Mouse (Mus musculus): Measurements from ENCODE around the gene Ankrd1. TPM values are rescaled to one million over a fixed set of nuclear protein-coding genes. Genes with fewer than 3 reads are reported as not detected.

Gene Ankrd1
- 3.4 and 5.1 TPM in 2 replicates for polyA plus RNA-seq (2015; fragmentation: Nextera tagmentation; extraction: Ambion mirVana)

- H3K27me3 ChIP-seq: no peaks in the 10 kb centered on the region
- peak; percentile 44; the same call in 1 of the 2 replicates for ATAC-seq (ENCODE audit: insufficient number of reproducible peaks, low FRiP score, low TSS enrichment, low read depth)
- peaks cover 3% of the 10 kb centered on the region; the same call in 1 of the 2 replicates for H3K4me1 ChIP-seq
- no peak within 1 kb of the TSS for H3K4me3 ChIP-seq
- 69% methylated on average over 14 of the region's 14 CpGs for WGBS
- H3K9ac ChIP-seq: no peak within 1 kb of the TSS
- H3K9me3 ChIP-seq: no peaks in the 10 kb centered on the region
- H3K36me3 ChIP-seq: no peaks in the 10 kb centered on the region
- no peak within 1 kb of the TSS for H3K4me2 ChIP-seq
- no peak within 1 kb of the TSS for H3K27ac ChIP-seq
Measured at GRCm38 (mm10) chr19:36119783-36120471, at the start of gene Ankrd1. TSS of gene Ankrd1 (minus strand) at chr19:36120099.

GRCm38 (mm10) chr19:36169101-36169500 is 49.2 kb upstream of the Ankrd1 start:
- no peak for ATAC-seq (ENCODE audit: insufficient number of reproducible peaks, low FRiP score, low TSS enrichment, low read depth)
- no peaks in the 10 kb centered on the region for H3K4me1 ChIP-seq
- no peaks in the 10 kb centered on the region for H3K36me3 ChIP-seq
- no peak overlapping the region for H3K4me2 ChIP-seq
- no peak overlapping the region for H3K9ac ChIP-seq
- H3K9me3 ChIP-seq: no peaks in the 10 kb centered on the region
- 80% methylated on average over 2 of the region's 2 CpGs for WGBS
- H3K27ac ChIP-seq: no peak overlapping the region
- no peaks in the 10 kb centered on the region for H3K27me3 ChIP-seq
- no peak overlapping the region for H3K4me3 ChIP-seq

GRCm38 (mm10) chr19:36168121-36168520 is 48.2 kb upstream of the Ankrd1 start:
- Histone ChIP-seq H3K9me3 (no peaks in the 10 kb centered on the region), H3K36me3 (no peaks in the 10 kb centered on the region), H3K4me3 (no peak overlapping the region), H3K9ac (no peak overlapping the region), H3K27me3 (no peaks in the 10 kb centered on the region), H3K4me2 (no peak overlapping the region), H3K4me1 (no peaks in the 10 kb centered on the region), H3K27ac (no peak overlapping the region)
- WGBS: 63% methylated on average over 4 of the region's 4 CpGs
- ATAC-seq (ENCODE audit: insufficient number of reproducible peaks, low FRiP score, low TSS enrichment, low read depth): no peak

- H3K9ac ChIP-seq: no peak overlapping the region
- no peaks in the 10 kb centered on the region for H3K4me1 ChIP-seq
- H3K4me2 ChIP-seq: no peak overlapping the region
- WGBS: 70% methylated on average over 6 of the region's 6 CpGs
- no peaks in the 10 kb centered on the region for H3K36me3 ChIP-seq
- no peaks in the 10 kb centered on the region for H3K9me3 ChIP-seq
- ATAC-seq (ENCODE audit: insufficient number of reproducible peaks, low FRiP score, low TSS enrichment, low read depth): no peak
- H3K27ac ChIP-seq: no peak overlapping the region
- no peak overlapping the region for H3K4me3 ChIP-seq
- no peaks in the 10 kb centered on the region for H3K27me3 ChIP-seq
Measured at GRCm38 (mm10) chr19:36167291-36167896, 47.5 kb upstream of the Ankrd1 start.

GRCm38 (mm10) chr19:36166401-36167160 is 46.7 kb upstream of the Ankrd1 start:
- H3K4me1 ChIP-seq: no peaks in the 10 kb centered on the region
- H3K27ac ChIP-seq: no peak overlapping the region
- no peaks in the 10 kb centered on the region for H3K9me3 ChIP-seq
- no peak overlapping the region for H3K4me3 ChIP-seq
- H3K9ac ChIP-seq: no peak overlapping the region
- no peaks in the 10 kb centered on the region for H3K36me3 ChIP-seq
- 84% methylated on average over 6 of the region's 6 CpGs for WGBS
- no peak for ATAC-seq (ENCODE audit: insufficient number of reproducible peaks, low FRiP score, low TSS enrichment, low read depth)
- H3K27me3 ChIP-seq: no peaks in the 10 kb centered on the region
- no peak overlapping the region for H3K4me2 ChIP-seq

GRCm38 (mm10) chr19:36165351-36165750 is 45.5 kb upstream of the Ankrd1 start:
- Histone ChIP-seq H3K4me2 (no peak overlapping the region), H3K4me3 (no peak overlapping the region), H3K9me3 (no peaks in the 10 kb centered on the region), H3K36me3 (no peaks in the 10 kb centered on the region), H3K27ac (no peak overlapping the region), H3K9ac (no peak overlapping the region), H3K27me3 (no peaks in the 10 kb centered on the region), H3K4me1 (no peaks in the 10 kb centered on the region)
- WGBS: 33% methylated on average over 4 of the region's 4 CpGs
- no peak for ATAC-seq (ENCODE audit: insufficient number of reproducible peaks, low FRiP score, low TSS enrichment, low read depth)

- 67% methylated on average over 4 of the region's 4 CpGs for WGBS
- H3K36me3 ChIP-seq: no peaks in the 10 kb centered on the region
- H3K4me3 ChIP-seq: no peak overlapping the region
- no peak overlapping the region for H3K4me2 ChIP-seq
- no peaks in the 10 kb centered on the region for H3K9me3 ChIP-seq
- no peak overlapping the region for H3K27ac ChIP-seq
- H3K9ac ChIP-seq: no peak overlapping the region
- no peaks in the 10 kb centered on the region for H3K4me1 ChIP-seq
- no peaks in the 10 kb centered on the region for H3K27me3 ChIP-seq
- ATAC-seq (ENCODE audit: insufficient number of reproducible peaks, low FRiP score, low TSS enrichment, low read depth): no peak
Measured at GRCm38 (mm10) chr19:36150241-36151007, 30.5 kb upstream of the Ankrd1 start.

GRCm38 (mm10) chr19:36148578-36148977 is 28.7 kb upstream of the Ankrd1 start:
- Histone ChIP-seq H3K27ac (no peak overlapping the region), H3K9me3 (no peaks in the 10 kb centered on the region), H3K9ac (no peak overlapping the region), H3K27me3 (no peaks in the 10 kb centered on the region), H3K4me1 (no peaks in the 10 kb centered on the region), H3K4me2 (no peak overlapping the region), H3K4me3 (no peak overlapping the region), H3K36me3 (no peaks in the 10 kb centered on the region)
- ATAC-seq (ENCODE audit: insufficient number of reproducible peaks, low FRiP score, low TSS enrichment, low read depth): 0 out of 2 replicates have a peak, but pooled peaks have one; percentile 61
- whole genome bisulfite sequencing: 87% methylated on average over 6 of the region's 6 CpGs

- H3K36me3 ChIP-seq: no peaks in the 10 kb centered on the region
- H3K4me1 ChIP-seq: no peaks in the 10 kb centered on the region
- H3K9me3 ChIP-seq: no peaks in the 10 kb centered on the region
- ATAC-seq (ENCODE audit: insufficient number of reproducible peaks, low FRiP score, low TSS enrichment, low read depth): no peak
- no peak overlapping the region for H3K27ac ChIP-seq
- no peak overlapping the region for H3K4me2 ChIP-seq
- H3K9ac ChIP-seq: no peak overlapping the region
- no peaks in the 10 kb centered on the region for H3K27me3 ChIP-seq
- 87% methylated on average over 2 of the region's 2 CpGs for WGBS
- H3K4me3 ChIP-seq: no peak overlapping the region
Measured at GRCm38 (mm10) chr19:36143571-36143970, 23.7 kb upstream of the Ankrd1 start.

- no peak overlapping the region for H3K4me3 ChIP-seq
- 54% methylated on average over 5 of the region's 5 CpGs for WGBS
Measured at GRCm38 (mm10) chr19:36133731-36134130, 13.8 kb upstream of the Ankrd1 start.

GRCm38 (mm10) chr19:36133064-36133463 is 13.2 kb upstream of the Ankrd1 start:
- peaks cover 10% of the 10 kb centered on the region for H3K4me1 ChIP-seq
- 84% methylated on average over 6 of the region's 6 CpGs for WGBS
- H3K27ac ChIP-seq: no peak overlapping the region
- no peak for ATAC-seq (ENCODE audit: insufficient number of reproducible peaks, low FRiP score, low TSS enrichment, low read depth)
- H3K4me2 ChIP-seq: no peak overlapping the region
- no peak overlapping the region for H3K4me3 ChIP-seq
- H3K27me3 ChIP-seq: no peaks in the 10 kb centered on the region
- no peaks in the 10 kb centered on the region for H3K36me3 ChIP-seq
- no peak overlapping the region for H3K9ac ChIP-seq
- H3K9me3 ChIP-seq: no peaks in the 10 kb centered on the region

More at GRCm38 (mm10) chr19:36133731-36134130, 13.8 kb upstream of the Ankrd1 start:
- Histone ChIP-seq H3K4me1 (peaks cover 10% of the 10 kb centered on the region), H3K27me3 (no peaks in the 10 kb centered on the region), H3K36me3 (no peaks in the 10 kb centered on the region), H3K27ac (no peak overlapping the region), H3K9me3 (no peaks in the 10 kb centered on the region), H3K4me2 (no peak overlapping the region), H3K9ac (no peak overlapping the region)
- no peak for ATAC-seq (ENCODE audit: insufficient number of reproducible peaks, low FRiP score, low TSS enrichment, low read depth)

All from limb, embryonic 15.5 days (tissue).